Mouse (Mus musculus) hindbrain, postnatal 0 days (tissue): ENCODE results near the gene Upk2. TPM values are rescaled to one million over a fixed set of nuclear protein-coding genes. Genes with fewer than 3 reads are reported as not detected.

Experiments used
- ATAC-seq: fragments of 200-750 bp; cut with Nextera tagmentation; 2 replicates; pipeline ENCODE4 v1.8.0; 2017; ENCODE audit warnings: mild to moderate bottlenecking, moderate TSS enrichment, moderate library complexity
- DNase-seq: peaks from one replicate; pipeline ENCODE4 v3.0.0-alpha.2; 2015; ENCODE audit warnings: low spot score
- H3K27ac ChIP-seq: fragments of 300-500 bp; sonication (generic); 2 replicates; pipeline ENCODE4 v1.5.1; 2014; ENCODE audit warnings: mild to moderate bottlenecking
- H3K27me3 ChIP-seq: fragments of 300-500 bp; sonication (generic); 2 replicates; pipeline ENCODE4 v1.6.1; 2014; ENCODE audit warnings: low read length, mixed read lengths; ENCODE audit not compliant: insufficient read depth
- H3K36me3 ChIP-seq: fragments of 300-500 bp; sonication (generic); 2 replicates; pipeline ENCODE4 v1.6.1; 2014; ENCODE audit warnings: low read length, mixed read lengths; ENCODE audit not compliant: insufficient read depth
- H3K4me1 ChIP-seq: fragments of 300-500 bp; sonication (generic); 2 replicates; pipeline ENCODE4 v1.6.1; 2014; ENCODE audit warnings: antibody characterized with exemption, low read length, mixed read lengths; ENCODE audit not compliant: insufficient read depth
- H3K4me2 ChIP-seq: fragments of 300-500 bp; sonication (generic); 2 replicates; pipeline ENCODE4 v1.6.1; 2014; ENCODE audit warnings: low read depth, mild to moderate bottlenecking, low read length, moderate library complexity, mixed read lengths
- H3K4me3 ChIP-seq: fragments of 300-500 bp; sonication (generic); 2 replicates; pipeline ENCODE4 v1.5.1; 2014; ENCODE audit warnings: low read length
- H3K9ac ChIP-seq: fragments of 300-500 bp; sonication (generic); replicated peaks from 2 replicates; pipeline ENCODE4 v1.6.1; 2014; ENCODE audit warnings: mild to moderate bottlenecking, low read length, moderate library complexity, mixed read lengths
- H3K9me3 ChIP-seq: fragments of 300-500 bp; sonication (generic); 2 replicates; pipeline ENCODE4 v1.6.1; 2016; ENCODE audit warnings: low read length, mixed read lengths
- CTCF ChIP-seq: IDR thresholded peaks from 2 replicates; pipeline ENCODE4 v1.5.1; 2016; ENCODE audit warnings: antibody characterized with exemption, control low read depth, low read depth
- WGBS: fragments of 180-500 bp; shearing (Covaris S2); extraction: QIAGEN DNeasy Blood & Tissue Kit; methylation state at CpG from one replicate; pipeline ENCODE4 v1.1.7; 2014; 5-methylcytosine and 5-hydroxymethylcytosine counted together
- polyA plus RNA-seq: library from polyadenylated mRNA; unstranded; fragments of >200 nt; fragmentation: Nextera tagmentation; extraction: Ambion mirVana; gene quantifications from 2 replicates; pipeline ENCODE4 v1.2.1, GENCODE M21; 2015
- total RNA-seq: library from RNA; depleted of rRNA; stranded (reverse); fragments of >200 nt; gene quantifications from 2 replicates; pipeline ENCODE4 v1.2.3, GENCODE M21; 2014

Gene Upk2
- total and polyA plus RNA-seq, 2 experiments from 2014 or later: not detected

- H3K27me3 ChIP-seq: no peaks in the 10 kb centered on the region
- peak within 1 kb of the TSS; percentile 81 for H3K4me3 ChIP-seq
- H3K9ac ChIP-seq: peak within 1 kb of the TSS; percentile 78
- DNase-seq: peak; percentile 33
- peak within 1 kb of the TSS; percentile 79 for H3K27ac ChIP-seq
- H3K9me3 ChIP-seq: no peaks in the 10 kb centered on the region
- ATAC-seq: no peak
- H3K4me1 ChIP-seq: peaks cover 6% of the 10 kb centered on the region; the same call in 1 of the 2 replicates
- peak within 1 kb of the TSS; percentile 97 for H3K4me2 ChIP-seq
- WGBS: 76% methylated on average over 14 of the region's 14 CpGs
- 0 out of 2 replicates have a peak, but pooled peaks cover 2% of the 10 kb centered on the region for H3K36me3 ChIP-seq
- no peak for TF ChIP-seq CTCF
Measured at GRCm38 (mm10) chr9:44418519-44419385, 36.0 kb downstream of the Upk2 start, which contains the start of gene Ccdc84. Gene Ccdc84 (minus strand): TSS chr9:44418569.

- DNase-seq (peak; percentile 97), ATAC-seq (peak; percentile 95)
- peak; percentile 89 for TF ChIP-seq CTCF
- Histone ChIP-seq H3K27me3 (no peaks in the 10 kb centered on the region), H3K9ac (peak overlapping the region; percentile 78), H3K27ac (peak overlapping the region; percentile 79), H3K9me3 (no peaks in the 10 kb centered on the region), H3K4me1 (peaks cover 6% of the 10 kb centered on the region; the same call in 1 of the 2 replicates), H3K4me3 (peak overlapping the region; percentile 81), H3K36me3 (peaks cover 9% of the 10 kb centered on the region; the same call in 1 of the 2 replicates), H3K4me2 (peak overlapping the region; percentile 97)
- WGBS: under 1% methylated on average over 38 of the region's 38 CpGs
Measured at GRCm38 (mm10) chr9:44417892-44418363, 36.8 kb downstream of the Upk2 start.

- no peaks in the 10 kb centered on the region for H3K27me3 ChIP-seq
- H3K36me3 ChIP-seq: peaks cover 15% of the 10 kb centered on the region; the same call in 1 of the 2 replicates
- peak overlapping the region; percentile 79 for H3K27ac ChIP-seq
- peak overlapping the region; percentile 78 for H3K9ac ChIP-seq
- ATAC-seq (peak; percentile 70), DNase-seq (no peak)
- no peaks in the 10 kb centered on the region for H3K9me3 ChIP-seq
- peaks cover 6% of the 10 kb centered on the region; the same call in 1 of the 2 replicates for H3K4me1 ChIP-seq
- TF ChIP-seq CTCF: no peak
- 9% methylated on average over 26 of the region's 26 CpGs for WGBS
- H3K4me3 ChIP-seq: peak overlapping the region; percentile 81
- peak overlapping the region; percentile 97 for H3K4me2 ChIP-seq
Measured at GRCm38 (mm10) chr9:44417156-44417891, 37.5 kb downstream of the Upk2 start.

GRCm38 (mm10) chr9:44412781-44413180 is 42.0 kb downstream of the Upk2 start:
- TF ChIP-seq CTCF: no peak
- no peak overlapping the region for H3K9ac ChIP-seq
- 84% methylated on average over 2 of the region's 2 CpGs for WGBS

GRCm38 (mm10) chr9:44412306-44412705 is 42.5 kb downstream of the Upk2 start:
- no peaks in the 10 kb centered on the region for H3K9me3 ChIP-seq
- no peak overlapping the region for H3K4me3 ChIP-seq
- 82% methylated on average over 4 of the region's 4 CpGs for WGBS
- no peak for DNase-seq
- no peak for ATAC-seq
- H3K27ac ChIP-seq: no peak overlapping the region
- no peak for TF ChIP-seq CTCF
- no peaks in the 10 kb centered on the region for H3K27me3 ChIP-seq
- H3K9ac ChIP-seq: no peak overlapping the region
- H3K36me3 ChIP-seq: peaks cover 48% of the 10 kb centered on the region
- no peak overlapping the region for H3K4me2 ChIP-seq
- peaks cover 4% of the 10 kb centered on the region; the same call in 1 of the 2 replicates for H3K4me1 ChIP-seq

More at GRCm38 (mm10) chr9:44412781-44413180, 42.0 kb downstream of the Upk2 start:
- DNase-seq (no peak), ATAC-seq (no peak)
- H3K4me2 ChIP-seq: no peak overlapping the region
- H3K27ac ChIP-seq: no peak overlapping the region
- H3K36me3 ChIP-seq: peaks cover 48% of the 10 kb centered on the region
- H3K27me3 ChIP-seq: no peaks in the 10 kb centered on the region
- H3K9me3 ChIP-seq: no peaks in the 10 kb centered on the region
- H3K4me1 ChIP-seq: peaks cover 6% of the 10 kb centered on the region; the same call in 1 of the 2 replicates
- H3K4me3 ChIP-seq: no peak overlapping the region

GRCm38 (mm10) chr9:44411601-44412130 is 43.1 kb downstream of the Upk2 start:
- no peak overlapping the region for H3K9ac ChIP-seq
- no peak for TF ChIP-seq CTCF
- no peaks in the 10 kb centered on the region for H3K9me3 ChIP-seq
- H3K4me3 ChIP-seq: no peak overlapping the region
- peaks cover 48% of the 10 kb centered on the region for H3K36me3 ChIP-seq
- no peak overlapping the region for H3K4me2 ChIP-seq
- no peak for ATAC-seq
- H3K4me1 ChIP-seq: no peaks in the 10 kb centered on the region
- no peak overlapping the region for H3K27ac ChIP-seq
- H3K27me3 ChIP-seq: no peaks in the 10 kb centered on the region
- no peak for DNase-seq
- 96% methylated on average over 1 of the region's 1 CpGs for WGBS
